Mouse (Mus musculus): ENCODE measurements at regions not wholly inside any gene's neighbourhood (a gene's known extent, or its start where the extent isn't known, plus 50 kb on each side); places are given as distances from the start of the nearest gene placed in this dataset.
A peak's percentile ranks its signal among the peaks of the same experiment; 100 is the strongest.
"Not testable (repeated sequence)": the region's sequence is repeated elsewhere in the genome, so short reads cannot be mapped to it uniquely, and the experiment has no call there.

DNA sequence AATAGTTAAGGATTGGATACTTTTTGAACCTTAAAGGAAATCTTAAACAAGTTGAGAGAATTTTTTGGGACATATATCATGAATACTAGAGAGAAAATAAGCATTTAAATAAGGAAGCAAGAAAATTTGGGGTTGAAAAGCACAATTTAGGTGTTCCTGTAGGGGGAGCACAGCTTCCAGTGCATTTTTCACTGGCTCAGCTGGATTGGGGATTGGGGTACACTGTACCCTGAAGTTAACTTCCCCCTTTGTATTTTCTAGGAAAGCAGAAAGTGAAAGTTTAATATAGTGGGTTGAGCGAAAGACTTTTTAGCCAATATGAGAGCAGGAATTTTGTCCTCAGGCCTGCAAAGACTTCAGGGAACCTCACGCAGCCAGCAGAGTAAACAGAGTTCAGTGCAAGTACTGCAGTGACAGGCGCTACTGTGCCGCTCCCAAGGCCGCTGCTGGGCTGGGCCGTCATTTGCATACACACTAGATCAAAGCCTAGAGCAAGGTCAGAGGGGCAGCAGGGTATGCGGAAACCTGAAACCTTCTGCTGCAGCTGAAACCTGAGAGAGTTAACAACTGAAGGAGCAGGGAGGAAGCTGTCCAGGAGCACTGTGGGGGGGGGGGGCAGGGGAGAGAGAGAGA, 1111.4 kb downstream of the H2al1n start:
- H3K9me3 ChIP-seq (ENCODE audit: control insufficient read depth, low read length), result no peaks in the 10 kb centered on the region
- no peak overlapping the region for H3K4me2 ChIP-seq (ENCODE audit: low read depth)
- H3K36me3 ChIP-seq (ENCODE audit: control insufficient read depth, insufficient read depth, low read length), result no peaks in the 10 kb centered on the region
- DNase-seq (ENCODE audit: low spot score), result peak; percentile 57
- H3K9ac ChIP-seq (ENCODE audit: low read length), result no peak overlapping the region
- no peak overlapping the region for H3K4me3 ChIP-seq (ENCODE audit: low read depth, low read length)
- no peak overlapping the region for H3K27ac ChIP-seq (ENCODE audit: low read depth, low read length)
- no peaks in the 10 kb centered on the region for H3K27me3 ChIP-seq (ENCODE audit: control insufficient read depth, insufficient read depth, low read length)
- WGBS, result 9% methylated on average over 7 of the region's 7 CpGs
- ATAC-seq (ENCODE audit: insufficient read depth, low FRiP score, low TSS enrichment), result peak; percentile 75
- no peaks in the 10 kb centered on the region for H3K4me1 ChIP-seq (ENCODE audit: control insufficient read depth, insufficient read depth, low read length)

DNA sequence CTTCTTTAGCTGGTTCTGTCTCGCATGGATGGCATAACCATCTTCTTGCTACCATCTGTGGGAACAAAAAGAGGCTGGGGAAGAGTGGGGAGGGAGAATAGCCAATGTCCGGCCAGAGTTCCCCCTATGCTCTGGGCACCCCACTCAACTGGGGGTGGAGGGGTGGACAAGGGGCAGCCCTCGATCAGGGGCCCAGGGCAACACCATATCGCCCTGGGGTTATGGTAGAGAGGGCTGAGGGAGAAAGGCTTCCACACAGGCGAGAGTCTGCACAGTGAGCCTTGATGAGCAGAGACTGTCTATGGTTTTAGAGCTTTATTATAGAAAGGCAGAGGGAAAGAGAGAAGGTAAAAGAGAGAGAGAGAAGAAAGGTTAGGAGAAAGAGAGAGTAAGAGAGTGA, 1112.0 kb downstream of the H2al1n start:
- WGBS, result 40% methylated on average over 5 of the region's 5 CpGs
- Histone ChIP-seq H3K36me3 (ENCODE audit: control insufficient read depth, insufficient read depth, low read length) (no peaks in the 10 kb centered on the region), H3K4me1 (ENCODE audit: control insufficient read depth, insufficient read depth, low read length) (no peaks in the 10 kb centered on the region), H3K4me3 (ENCODE audit: low read depth, low read length) (no peak overlapping the region), H3K27ac (ENCODE audit: low read depth, low read length) (no peak overlapping the region), H3K9ac (ENCODE audit: low read length) (no peak overlapping the region), H3K4me2 (ENCODE audit: low read depth) (no peak overlapping the region), H3K27me3 (ENCODE audit: control insufficient read depth, insufficient read depth, low read length) (no peaks in the 10 kb centered on the region), H3K9me3 (ENCODE audit: control insufficient read depth, low read length) (no peaks in the 10 kb centered on the region)
- DNase-seq (ENCODE audit: low spot score) (no peak), ATAC-seq (ENCODE audit: insufficient read depth, low FRiP score, low TSS enrichment) (no peak)

DNA sequence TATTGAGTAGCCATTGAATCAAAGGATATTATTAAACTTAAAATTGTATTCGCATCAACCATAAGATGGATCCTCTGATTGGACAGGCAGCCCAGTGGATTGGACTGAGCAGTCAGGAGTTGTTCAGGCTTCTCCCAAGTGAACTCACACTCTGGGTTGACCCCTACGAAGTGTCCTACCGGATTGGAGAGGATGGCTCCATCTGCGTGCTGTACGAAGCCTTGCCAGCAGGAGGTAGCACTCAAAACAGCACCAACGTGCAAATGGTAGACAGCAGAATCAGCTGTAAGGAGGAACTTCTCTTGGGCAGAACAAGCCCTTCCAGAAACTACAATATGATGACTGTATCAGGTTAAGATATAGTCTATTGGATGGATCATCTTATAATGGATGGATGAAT, 1154.2 kb downstream of the H2al1n start:
- 0 out of 2 replicates have a peak, but pooled peaks have one; percentile 61 for ATAC-seq (ENCODE audit: insufficient read depth, low FRiP score, low TSS enrichment)

More for the DNA sequence above, 1154.2 kb downstream of the H2al1n start:
- not testable (repeated sequence) for H3K4me2 ChIP-seq (ENCODE audit: low read depth); H3K9ac ChIP-seq (ENCODE audit: low read length); H3K9me3 ChIP-seq (ENCODE audit: control insufficient read depth, low read length); H3K36me3 ChIP-seq (ENCODE audit: control insufficient read depth, insufficient read depth, low read length); H3K27ac ChIP-seq (ENCODE audit: low read depth, low read length); H3K4me3 ChIP-seq (ENCODE audit: low read depth, low read length); DNase-seq (ENCODE audit: low spot score); H3K27me3 ChIP-seq (ENCODE audit: control insufficient read depth, insufficient read depth, low read length); H3K4me1 ChIP-seq (ENCODE audit: control insufficient read depth, insufficient read depth, low read length)
- WGBS, result 85% methylated on average over 6 of the region's 6 CpGs
